Mouse (Mus musculus) kidney, adult 2 months (tissue): ENCODE results near the gene Btg2.

ENCODE experiments used
- CTCF ChIP-seq: fragments of 200-500 bp; conservative IDR thresholded peaks from 2 replicates; pipeline ENCODE4 v1.5.1; 2011; ENCODE audit warnings: low read depth, mild to moderate bottlenecking, control low read depth, low read length, moderate library complexity, mixed read lengths; ENCODE audit not compliant: insufficient read depth, insufficient read length
- POLR2A ChIP-seq: fragments of 200-500 bp; IDR thresholded peaks from one replicate; pipeline ENCODE4 v1.6.1; 2011; ENCODE audit warnings: low read depth, low read length, control low read depth

DNA sequence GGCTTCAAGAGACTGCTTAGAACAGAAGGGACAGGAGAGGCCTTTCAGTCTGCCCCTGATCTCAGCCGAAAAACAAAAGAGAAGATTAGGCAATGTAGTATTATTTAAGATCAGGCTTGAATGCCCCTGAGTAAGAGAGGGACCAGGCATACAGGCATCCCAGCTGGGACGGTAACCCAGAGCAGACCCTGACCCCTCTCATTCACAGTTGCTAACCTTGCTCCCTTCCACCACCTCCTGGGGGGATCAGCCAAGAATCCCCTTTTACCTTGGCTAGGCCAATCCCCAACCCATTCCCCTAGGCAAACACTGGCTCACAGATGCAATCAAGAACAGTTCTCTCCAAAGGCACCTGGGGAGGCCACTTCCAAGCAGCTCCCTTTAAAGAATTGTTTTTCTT is 2.1 kb downstream of the Btg2 start:
- no peak for TF ChIP-seq CTCF
- TF ChIP-seq POLR2A, result no peak
